Mouse (Mus musculus) liver, embryonic 14.5 days (tissue): ENCODE results near the gene Pttg1ip.
A peak's percentile ranks its signal among the peaks of the same experiment; 100 is the strongest.

Experiments used
- CTCF ChIP-seq: IDR thresholded peaks from 2 replicates; pipeline ENCODE4 v1.5.1; 2016; ENCODE audit warnings: antibody characterized with exemption, low read depth, control low read depth
- EP300 ChIP-seq: IDR thresholded peaks from 2 replicates; pipeline ENCODE4 v1.6.1; 2016; ENCODE audit warnings: antibody characterized with exemption, low read depth

DNA sequence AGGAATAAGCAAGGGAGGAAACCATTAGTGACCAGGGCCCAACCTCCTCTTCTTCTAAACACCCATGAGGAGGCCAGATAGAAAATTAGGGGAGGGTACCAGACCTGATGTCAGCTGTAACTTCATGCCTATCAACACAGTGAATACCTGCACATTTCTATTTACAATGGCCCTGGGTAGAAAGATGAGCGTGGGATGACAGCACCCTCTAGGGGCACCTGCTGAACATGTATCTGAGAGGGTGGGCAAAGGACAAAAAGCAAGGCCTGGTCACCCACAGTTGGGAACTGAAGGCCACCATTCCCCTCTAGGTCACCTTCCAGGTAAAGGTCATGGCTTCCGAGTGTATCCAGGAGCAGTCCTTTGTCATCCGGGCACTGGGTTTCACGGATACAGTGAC, 23.9 kb upstream of the Pttg1ip start:
- peak; percentile 57 for TF ChIP-seq CTCF
- TF ChIP-seq EP300: no peak
